Mouse (Mus musculus) neural tube, embryonic 12.5 days (tissue): ENCODE measurements around the gene Tdp2. TPM values are rescaled to one million over a fixed set of nuclear protein-coding genes. Genes with fewer than 3 reads are reported as not detected.

Experiments used
- ATAC-seq: fragments of 200-750 bp; cut with Nextera tagmentation; 2 replicates; pipeline ENCODE4 v1.8.0; 2017; ENCODE audit warnings: low read depth, mild to moderate bottlenecking, moderate TSS enrichment, moderate library complexity; ENCODE audit not compliant: low FRiP score
- H3K27ac ChIP-seq: fragments of 300-500 bp; sonication (generic); 2 replicates; pipeline ENCODE4 v1.5.1; 2016
- H3K27me3 ChIP-seq: fragments of 300-500 bp; sonication (generic); replicated peaks from 2 replicates; pipeline ENCODE4 v1.6.1; 2016; ENCODE audit warnings: mild to moderate bottlenecking
- H3K36me3 ChIP-seq: fragments of 300-500 bp; sonication (generic); 2 replicates; pipeline ENCODE4 v1.6.1; 2016; ENCODE audit warnings: mild to moderate bottlenecking
- H3K4me1 ChIP-seq: fragments of 300-500 bp; sonication (generic); 2 replicates; pipeline ENCODE4 v1.6.1; 2016
- H3K4me2 ChIP-seq: fragments of 300-500 bp; sonication (generic); replicated peaks from 2 replicates; pipeline ENCODE4 v1.6.1; 2016; ENCODE audit warnings: mild to moderate bottlenecking
- H3K4me3 ChIP-seq: fragments of 300-500 bp; sonication (generic); 2 replicates; pipeline ENCODE4 v1.5.1; 2016
- H3K9ac ChIP-seq: fragments of 300-500 bp; sonication (generic); 2 replicates; pipeline ENCODE4 v1.6.1; 2016; ENCODE audit warnings: mild to moderate bottlenecking
- H3K9me3 ChIP-seq: fragments of 300-500 bp; sonication (generic); 2 replicates; pipeline ENCODE4 v1.6.1; 2016; ENCODE audit warnings: mild to moderate bottlenecking
- WGBS: fragments of 180-500 bp; shearing (Covaris S2); methylation state at CpG from one replicate; pipeline ENCODE4 v1.1.7; 2016; 5-methylcytosine and 5-hydroxymethylcytosine counted together
- polyA plus RNA-seq: library from polyadenylated mRNA; unstranded; fragments of >200 nt; fragmentation: Nextera tagmentation; extraction: Ambion mirVana; gene quantifications from 2 replicates; pipeline ENCODE4 v1.2.1, GENCODE M21; 2016

Gene Tdp2
- polyA plus RNA-seq, 1 experiment from 2014 or later, result 60.9 TPM

DNA sequence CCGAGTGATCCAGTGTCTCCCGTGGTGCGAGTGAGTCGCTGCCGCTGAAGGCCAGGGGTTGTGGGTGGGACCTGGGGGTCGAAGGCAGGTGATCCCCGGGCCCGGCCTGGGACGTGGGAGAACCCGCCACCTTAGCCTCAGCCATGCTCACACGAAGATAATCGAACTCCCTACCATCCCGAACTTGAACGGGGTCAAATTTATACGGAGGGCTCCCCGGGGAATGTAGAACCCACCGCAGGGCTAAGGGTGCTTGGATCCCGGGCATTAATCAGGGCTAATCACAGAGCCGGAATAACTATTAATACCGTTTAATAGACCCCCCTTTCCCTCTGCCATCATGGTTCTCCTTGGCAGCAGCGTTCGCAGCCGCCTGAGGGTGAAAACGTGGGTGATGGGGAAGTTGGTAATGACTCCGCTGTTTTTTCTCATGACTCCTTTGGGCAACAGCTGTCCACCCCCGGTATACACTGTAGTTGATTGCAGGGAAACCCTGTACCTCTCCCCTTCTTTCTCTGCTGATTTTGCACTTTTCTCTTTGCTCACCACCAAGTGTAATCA lies 29.3 kb upstream of the Tdp2 start:
- Histone ChIP-seq H3K9me3 (no peaks in the 10 kb centered on the region), H3K9ac (peak overlapping the region; percentile 95), H3K4me3 (peak overlapping the region; percentile 97), H3K27me3 (no peaks in the 10 kb centered on the region), H3K4me2 (peak overlapping the region; percentile 79), H3K27ac (0 out of 2 replicates have a peak overlapping the region, but pooled peaks have one; percentile 50), H3K36me3 (peaks cover 12% of the 10 kb centered on the region), H3K4me1 (peaks cover 17% of the 10 kb centered on the region)
- WGBS, result under 1% methylated on average over 26 of the region's 26 CpGs
- no peak for ATAC-seq

DNA sequence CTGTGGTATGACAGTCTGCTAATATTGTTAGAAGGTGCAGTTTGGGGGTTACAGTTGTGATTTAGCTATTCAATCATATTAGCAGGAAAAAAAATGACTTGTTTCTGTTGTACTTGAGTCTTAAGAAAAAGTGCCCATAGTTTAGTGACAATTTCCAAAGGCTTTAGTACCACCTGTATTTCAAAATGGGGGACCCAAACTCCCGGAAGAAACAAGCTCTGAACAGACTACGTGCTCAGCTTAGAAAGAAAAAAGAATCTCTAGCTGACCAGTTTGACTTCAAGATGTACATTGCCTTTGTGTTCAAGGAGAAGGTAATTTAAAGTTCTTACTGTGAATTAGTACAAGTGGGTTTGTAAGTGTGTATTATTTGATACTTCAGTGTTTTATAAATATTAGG lies 28.3 kb upstream of the Tdp2 start:
- H3K4me1 ChIP-seq, result peaks cover 17% of the 10 kb centered on the region
- peak overlapping the region; percentile 79 for H3K4me2 ChIP-seq
- 35% methylated on average over 2 of the region's 2 CpGs for WGBS
- ATAC-seq, result no peak
- peak overlapping the region; percentile 97 for H3K4me3 ChIP-seq
- H3K9ac ChIP-seq, result peak overlapping the region; percentile 14; the same call in 1 of the 2 replicates
- no peaks in the 10 kb centered on the region for H3K27me3 ChIP-seq
- H3K36me3 ChIP-seq, result peaks cover 20% of the 10 kb centered on the region
- no peak overlapping the region for H3K27ac ChIP-seq
- H3K9me3 ChIP-seq, result no peaks in the 10 kb centered on the region

DNA sequence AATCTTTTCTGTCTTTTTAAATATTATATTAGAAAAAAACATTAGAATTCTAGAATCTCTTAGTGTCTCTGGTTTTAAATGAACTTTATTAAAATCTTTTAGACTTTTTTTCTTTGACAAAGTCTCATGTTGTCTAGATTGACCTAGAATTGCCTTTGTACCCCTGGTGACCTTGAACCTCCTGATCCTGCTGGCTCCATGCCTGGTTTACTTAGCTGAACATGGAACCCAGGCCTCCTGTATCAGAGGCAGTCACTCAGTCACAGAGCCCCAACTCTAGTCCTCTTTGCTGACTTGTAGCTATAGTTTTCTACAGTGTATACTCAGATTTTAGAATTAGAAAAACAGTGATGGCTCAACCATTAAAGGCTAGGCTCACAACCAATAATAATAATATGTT lies 25.4 kb upstream of the Tdp2 start:
- Histone ChIP-seq H3K27me3 (no peaks in the 10 kb centered on the region), H3K36me3 (peaks cover 42% of the 10 kb centered on the region), H3K9ac (no peak overlapping the region), H3K4me3 (no peak overlapping the region), H3K4me2 (no peak overlapping the region), H3K9me3 (no peaks in the 10 kb centered on the region), H3K4me1 (peaks cover 17% of the 10 kb centered on the region), H3K27ac (no peak overlapping the region)
- no peak for ATAC-seq

DNA sequence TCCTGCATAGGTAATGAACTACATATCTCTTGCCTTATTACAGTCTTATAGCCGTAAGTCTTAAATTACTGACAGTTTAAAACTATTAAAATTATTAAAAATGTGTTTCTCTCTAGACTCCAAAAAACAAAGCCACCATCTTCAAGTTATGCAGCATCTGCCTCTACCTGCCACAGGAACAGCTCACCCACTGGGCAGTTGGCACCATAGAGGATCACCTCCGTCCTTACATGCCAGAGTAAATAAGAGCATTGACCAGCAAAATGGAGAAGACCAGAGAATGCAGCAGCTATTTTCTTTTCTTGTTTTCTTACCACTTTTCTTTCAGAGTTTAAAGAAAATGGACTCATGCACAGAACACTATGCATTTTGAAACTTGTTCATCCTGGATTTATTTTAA lies 19.0 kb upstream of the Tdp2 start:
- H3K27ac ChIP-seq, result no peak overlapping the region
- H3K9ac ChIP-seq, result no peak overlapping the region
- 92% methylated on average over 2 of the region's 2 CpGs for WGBS
- no peak overlapping the region for H3K4me3 ChIP-seq
- no peaks in the 10 kb centered on the region for H3K27me3 ChIP-seq
- ATAC-seq, result no peak
- no peak overlapping the region for H3K4me2 ChIP-seq
- no peaks in the 10 kb centered on the region for H3K4me1 ChIP-seq
- H3K36me3 ChIP-seq, result peaks cover 58% of the 10 kb centered on the region
- H3K9me3 ChIP-seq, result no peaks in the 10 kb centered on the region

DNA sequence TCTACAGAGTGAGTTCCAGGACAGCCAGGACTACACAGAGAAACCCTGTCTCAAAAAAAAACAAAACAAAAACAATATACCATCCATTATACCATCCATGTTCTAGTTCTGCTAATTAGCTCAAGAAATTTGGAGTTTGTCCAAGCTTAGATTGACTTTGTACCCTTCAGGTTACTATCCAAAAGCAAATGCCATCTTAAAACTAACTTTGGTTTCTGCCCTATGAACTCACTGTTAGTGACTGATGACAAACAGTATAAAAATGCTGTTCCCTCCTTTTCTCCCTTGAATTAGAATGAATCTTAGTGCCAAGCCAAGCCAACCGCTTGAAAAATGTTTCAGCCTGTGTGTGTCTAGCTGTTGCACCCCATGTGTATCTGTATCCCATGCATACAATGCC lies 16.9 kb upstream of the Tdp2 start:
- Histone ChIP-seq H3K4me3 (no peak overlapping the region), H3K9ac (no peak overlapping the region), H3K4me2 (no peak overlapping the region), H3K36me3 (peaks cover 42% of the 10 kb centered on the region), H3K27ac (no peak overlapping the region), H3K9me3 (no peaks in the 10 kb centered on the region), H3K4me1 (no peaks in the 10 kb centered on the region), H3K27me3 (no peaks in the 10 kb centered on the region)
- WGBS, result 89% methylated on average over 1 of the region's 1 CpGs
- no peak for ATAC-seq

DNA sequence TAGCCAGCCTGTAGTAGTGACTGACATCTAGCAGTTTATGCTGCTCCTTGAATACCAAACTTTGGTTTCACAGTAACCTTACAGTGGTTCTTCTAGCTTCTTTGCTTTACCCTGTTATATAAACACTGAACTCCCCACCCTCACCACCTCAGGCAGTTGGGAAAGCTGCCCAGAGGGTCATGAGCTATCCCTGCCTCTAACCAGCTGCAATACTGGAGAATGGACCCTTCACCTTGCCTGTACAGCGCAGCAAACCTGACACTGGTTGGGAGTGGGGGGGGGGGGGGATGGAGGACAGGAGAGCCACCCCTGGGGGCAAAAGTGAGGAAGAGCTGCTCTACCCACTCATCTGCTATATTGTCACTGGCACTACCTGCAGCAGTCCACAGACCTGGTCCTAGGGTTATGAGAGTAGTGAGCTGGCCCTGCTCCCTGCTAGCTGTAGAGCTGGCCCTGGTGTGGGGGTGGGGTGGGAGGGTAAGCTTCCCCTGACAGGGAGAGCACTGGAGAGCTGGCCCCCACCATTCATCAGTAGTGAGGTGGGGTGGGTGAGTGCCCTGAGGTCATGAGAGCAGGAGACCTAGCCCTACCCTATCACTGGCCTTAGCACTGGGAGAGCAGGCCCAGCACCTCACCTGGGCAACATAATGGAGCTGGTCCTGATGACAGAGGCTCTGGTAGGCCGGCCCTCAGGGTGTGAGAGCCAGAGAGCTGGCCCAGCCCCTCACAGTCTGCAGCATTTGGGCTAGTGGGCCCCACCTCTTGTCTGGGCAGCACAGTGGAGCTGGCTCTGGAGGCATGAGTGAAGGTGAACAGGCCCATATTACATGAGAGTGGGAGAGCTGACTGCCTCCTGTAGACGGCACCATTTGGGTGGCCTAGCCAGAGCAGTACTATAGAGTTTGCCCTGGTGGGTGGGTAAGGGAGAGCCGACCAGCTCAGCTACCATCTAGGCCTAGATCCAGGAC lies 15.1 kb upstream of the Tdp2 start:
- no peak overlapping the region for H3K4me2 ChIP-seq
- no peak overlapping the region for H3K27ac ChIP-seq
- no peaks in the 10 kb centered on the region for H3K27me3 ChIP-seq
- H3K36me3 ChIP-seq, result peaks cover 26% of the 10 kb centered on the region
- H3K9ac ChIP-seq, result no peak overlapping the region
- WGBS, result 63% methylated on average over 4 of the region's 4 CpGs
- H3K4me3 ChIP-seq, result no peak overlapping the region
- no peaks in the 10 kb centered on the region for H3K4me1 ChIP-seq
- H3K9me3 ChIP-seq, result no peaks in the 10 kb centered on the region
- peak; percentile 75 for ATAC-seq

DNA sequence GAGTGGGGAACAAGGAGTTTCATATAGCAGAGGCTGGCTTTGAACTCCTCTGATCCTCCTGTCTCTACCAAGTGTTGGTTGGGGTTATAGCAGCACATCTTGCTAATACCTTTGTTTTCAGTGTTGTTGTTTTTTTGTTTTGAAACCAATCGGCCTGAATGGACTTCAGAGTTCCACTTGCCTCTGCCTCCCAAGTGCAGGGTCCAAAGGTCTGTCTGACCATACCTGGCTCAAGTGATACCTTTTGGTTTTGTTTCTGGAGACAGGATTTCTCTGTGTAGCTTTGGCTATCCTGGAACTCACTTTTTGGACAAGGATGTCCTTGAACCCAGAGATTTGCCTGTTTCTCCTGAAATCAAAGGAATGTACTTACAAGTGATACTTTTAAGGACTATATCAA lies 11.5 kb upstream of the Tdp2 start:
- no peak overlapping the region for H3K4me2 ChIP-seq
- peaks cover 1% of the 10 kb centered on the region for H3K36me3 ChIP-seq
- H3K27ac ChIP-seq, result no peak overlapping the region
- H3K4me1 ChIP-seq, result no peaks in the 10 kb centered on the region
- no peaks in the 10 kb centered on the region for H3K9me3 ChIP-seq
- no peak overlapping the region for H3K9ac ChIP-seq
- no peak overlapping the region for H3K4me3 ChIP-seq
- WGBS, result 82% methylated on average over 1 of the region's 1 CpGs
- no peaks in the 10 kb centered on the region for H3K27me3 ChIP-seq
- no peak for ATAC-seq

DNA sequence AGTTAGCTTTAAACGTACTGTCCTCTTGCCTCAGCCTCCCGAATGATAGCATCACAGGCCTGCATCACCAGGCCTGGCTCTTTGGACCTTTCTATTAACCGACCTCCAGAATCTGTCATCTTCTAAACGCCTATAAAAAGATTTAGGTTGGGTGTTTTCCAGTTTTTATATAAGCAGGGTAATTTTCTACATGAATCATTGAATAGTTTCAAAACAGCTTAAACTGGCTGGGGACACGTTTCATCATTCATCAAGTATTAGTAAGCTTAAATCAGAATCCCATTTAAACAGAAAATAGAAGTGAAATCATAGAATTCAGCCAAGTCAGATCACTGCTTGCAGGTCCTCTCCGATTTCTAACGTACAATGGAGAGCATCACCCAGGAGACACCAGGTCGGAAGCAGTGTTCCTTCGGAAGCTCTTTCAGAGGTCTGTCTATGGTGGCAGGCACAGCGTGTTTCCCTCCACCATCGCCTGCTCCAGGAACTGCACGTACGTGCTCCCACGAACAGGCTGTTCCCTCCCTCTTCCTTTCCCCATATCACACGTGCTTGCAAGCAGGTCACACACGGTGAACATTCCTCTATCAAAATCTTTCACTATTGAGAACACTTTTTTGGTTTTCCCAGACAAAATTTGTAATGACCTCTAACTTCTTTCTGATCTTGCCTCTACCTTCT lies 8.7 kb upstream of the Tdp2 start:
- H3K4me1 ChIP-seq, result no peaks in the 10 kb centered on the region

DNA sequence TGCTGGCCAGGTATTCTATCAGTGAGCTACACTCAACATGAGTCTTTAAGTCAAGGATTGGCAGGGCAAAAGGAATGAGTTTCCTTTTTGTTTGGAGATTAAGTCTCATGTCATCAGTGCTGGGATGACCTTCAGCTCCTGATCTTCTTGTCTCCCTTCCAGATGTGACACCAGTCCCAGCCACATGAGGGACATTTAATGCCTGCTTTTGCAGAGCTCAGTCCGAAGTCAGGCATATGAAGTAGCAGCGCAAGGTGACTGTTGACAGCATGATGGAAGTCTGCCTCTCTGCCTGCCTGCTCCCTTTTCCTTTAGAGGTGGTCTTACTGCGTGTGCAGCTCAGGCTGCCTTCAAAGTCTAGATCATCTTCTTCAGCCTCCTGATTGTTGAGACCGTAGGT lies 6.8 kb upstream of the Tdp2 start:
- Histone ChIP-seq H3K4me1 (no peaks in the 10 kb centered on the region), H3K27ac (no peak overlapping the region), H3K4me2 (no peak overlapping the region), H3K4me3 (no peak overlapping the region), H3K27me3 (no peaks in the 10 kb centered on the region), H3K36me3 (no peaks in the 10 kb centered on the region), H3K9me3 (no peaks in the 10 kb centered on the region), H3K9ac (no peak overlapping the region)
- ATAC-seq, result no peak
- 92% methylated on average over 4 of the region's 4 CpGs for WGBS

More for the DNA sequence above, 8.7 kb upstream of the Tdp2 start:
- Histone ChIP-seq H3K4me3 (no peak overlapping the region), H3K9me3 (no peaks in the 10 kb centered on the region), H3K4me2 (no peak overlapping the region), H3K27ac (no peak overlapping the region), H3K27me3 (no peaks in the 10 kb centered on the region), H3K36me3 (no peaks in the 10 kb centered on the region; the same call in 1 of the 2 replicates), H3K9ac (no peak overlapping the region)
- ATAC-seq, result no peak
- 87% methylated on average over 16 of the region's 16 CpGs for WGBS

DNA sequence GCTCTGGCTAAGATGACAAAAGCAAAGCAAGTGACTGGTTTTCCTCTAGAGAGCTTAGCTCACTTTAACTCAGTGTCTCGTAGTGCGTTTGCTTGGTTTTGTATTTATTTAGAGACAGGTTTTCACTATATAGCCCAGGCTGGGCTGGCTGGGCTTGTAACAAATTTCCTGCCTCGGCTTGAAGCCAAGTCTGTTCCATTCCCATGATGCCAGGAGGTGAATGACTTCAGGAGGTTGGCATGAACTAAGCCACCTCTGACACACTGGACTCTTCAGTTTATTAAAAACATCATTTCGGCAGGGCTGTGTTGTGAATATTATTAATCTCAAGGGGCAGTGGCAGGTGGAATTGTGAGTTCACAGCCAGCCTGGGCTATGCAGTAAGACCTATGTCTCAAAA lies 5.9 kb upstream of the Tdp2 start:
- H3K36me3 ChIP-seq, result no peaks in the 10 kb centered on the region
- H3K4me1 ChIP-seq, result 0 out of 2 replicates have a peak, but pooled peaks cover 1% of the 10 kb centered on the region
- no peak overlapping the region for H3K27ac ChIP-seq
- no peak overlapping the region for H3K9ac ChIP-seq
- ATAC-seq, result no peak
- H3K4me2 ChIP-seq, result no peak overlapping the region
- no peaks in the 10 kb centered on the region for H3K27me3 ChIP-seq
- 88% methylated on average over 4 of the region's 4 CpGs for WGBS
- no peak overlapping the region for H3K4me3 ChIP-seq
- H3K9me3 ChIP-seq, result no peaks in the 10 kb centered on the region

DNA sequence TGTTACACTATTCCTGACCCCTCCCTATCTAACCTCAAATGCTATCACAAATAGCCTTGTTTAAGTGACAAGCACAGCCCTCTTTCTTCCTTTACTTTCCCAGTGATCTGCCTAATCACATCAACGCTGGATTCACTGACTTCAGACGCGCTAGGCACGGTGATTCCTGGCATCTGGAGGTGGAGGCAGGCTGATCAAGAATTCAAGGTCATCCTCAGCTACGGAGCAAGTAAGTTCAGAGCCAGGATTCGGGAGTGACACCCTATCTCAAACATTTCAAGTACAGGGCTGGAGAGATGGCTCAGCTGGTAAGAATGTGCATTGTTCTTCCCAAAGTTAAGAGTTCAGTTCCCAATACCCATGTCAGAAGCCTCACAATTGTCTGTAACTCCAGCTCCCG lies 5.4 kb upstream of the Tdp2 start:
- no peaks in the 10 kb centered on the region for H3K9me3 ChIP-seq
- H3K4me2 ChIP-seq, result no peak overlapping the region
- H3K27me3 ChIP-seq, result no peaks in the 10 kb centered on the region
- no peak overlapping the region for H3K4me3 ChIP-seq
- 0 out of 2 replicates have a peak, but pooled peaks cover 3% of the 10 kb centered on the region for H3K4me1 ChIP-seq
- WGBS, result 89% methylated on average over 7 of the region's 7 CpGs
- no peak for ATAC-seq
- no peak overlapping the region for H3K9ac ChIP-seq
- H3K27ac ChIP-seq, result no peak overlapping the region
- no peaks in the 10 kb centered on the region for H3K36me3 ChIP-seq

DNA sequence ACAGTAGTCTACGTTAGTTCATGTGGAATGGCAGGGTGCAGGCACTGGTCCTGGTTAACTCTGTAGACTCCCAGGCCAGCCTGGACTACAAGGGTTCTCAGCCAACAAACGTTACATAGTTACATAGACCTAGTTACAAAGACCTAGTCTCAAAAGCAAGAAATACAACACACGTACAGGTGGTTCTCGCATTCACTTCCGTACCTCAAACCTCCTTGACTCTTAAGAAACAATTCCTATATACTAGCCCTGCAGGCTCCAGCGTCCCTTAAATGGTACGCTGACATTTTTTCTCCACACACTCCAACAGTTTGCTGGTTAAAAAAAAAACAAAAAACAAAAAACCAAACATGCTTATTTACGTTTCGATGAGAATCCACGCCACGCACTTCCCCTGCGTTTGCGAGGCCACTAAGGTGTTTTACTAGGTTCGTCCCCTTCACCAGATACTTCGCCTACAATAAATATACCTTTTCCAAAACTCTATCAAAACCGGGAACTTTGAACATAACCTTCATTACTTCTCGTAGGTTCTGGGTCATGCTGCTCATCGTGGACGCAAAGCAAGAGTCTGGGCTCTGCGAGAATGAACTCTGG lies 625 bp upstream of the Tdp2 start:
- Histone ChIP-seq H3K9ac (peak overlapping the region; percentile 93), H3K9me3 (no peaks in the 10 kb centered on the region), H3K4me1 (peaks cover 16% of the 10 kb centered on the region), H3K4me3 (peak overlapping the region; percentile 92), H3K27ac (no peak overlapping the region), H3K27me3 (no peaks in the 10 kb centered on the region), H3K4me2 (peak overlapping the region; percentile 70), H3K36me3 (no peaks in the 10 kb centered on the region)
- 4% methylated on average over 20 of the region's 20 CpGs for WGBS
- ATAC-seq, result no peak
